Mouse (Mus musculus) myocyte (in vitro differentiated cells): ENCODE data around the gene Fcho1. TPM values are rescaled to one million over a fixed set of nuclear protein-coding genes. Genes with fewer than 3 reads are reported as not detected.
"Not testable (repeated sequence)": the region's sequence is repeated elsewhere in the genome, so short reads cannot be mapped to it uniquely, and the experiment has no call there.

Experiments
- H3K27me3 ChIP-seq: one replicate; pipeline ENCODE4 v1.6.1; 2011; ENCODE audit not compliant: control insufficient read depth, insufficient read depth, insufficient read length
- H3K36me3 ChIP-seq: one replicate; pipeline ENCODE4 v1.6.1; 2011; ENCODE audit not compliant: control insufficient read depth, insufficient read depth
- H3K4me2 ChIP-seq: one replicate; pipeline ENCODE4 v1.6.1; 2011; ENCODE audit warnings: low read depth, control low read depth
- H3K4me3 ChIP-seq: one replicate; pipeline ENCODE4 v1.5.1; 2011; ENCODE audit warnings: mild to moderate bottlenecking, control low read depth, moderate library complexity
- H3K79me2 ChIP-seq: one replicate; pipeline ENCODE4 v1.6.1; 2011; ENCODE audit not compliant: control insufficient read depth, insufficient read depth
- H3ac ChIP-seq: one replicate; pipeline ENCODE4 v1.6.1; 2011; ENCODE audit not compliant: control insufficient read depth, insufficient read length
- CEBPB ChIP-seq: IDR thresholded peaks from 2 replicates; pipeline ENCODE4 v1.6.1; 2011; ENCODE audit warnings: mild to moderate bottlenecking, moderate library complexity; ENCODE audit not compliant: poor library complexity, insufficient read depth, severe bottlenecking
- E2F4 ChIP-seq: IDR thresholded peaks from one replicate; pipeline ENCODE4 v1.6.1; 2011; ENCODE audit warnings: mild to moderate bottlenecking, control low read depth, moderate library complexity; ENCODE audit not compliant: insufficient read depth
- MAX ChIP-seq: IDR thresholded peaks from one replicate; pipeline ENCODE4 v1.6.1; 2011; ENCODE audit warnings: low read depth, mild to moderate bottlenecking, control low read depth
- MYOD1 ChIP-seq, 3 experiments: IDR thresholded peaks; one replicate each; pipeline ENCODE4 v1.6.1; 2011; ENCODE audit warnings: control low read depth in 2 of 3, low read depth in 2 of 3, mild to moderate bottlenecking in 2 of 3, moderate library complexity in 1 of 3; ENCODE audit not compliant: insufficient read length in 2 of 3, control insufficient read depth in 1 of 3
- MYOG ChIP-seq, 3 experiments: IDR thresholded peaks; one replicate each; pipeline ENCODE4 v1.6.1; 2011; ENCODE audit warnings: control low read depth in 2 of 3, low read depth in 2 of 3, mild to moderate bottlenecking in 2 of 3; ENCODE audit not compliant: insufficient read length in 2 of 3, control insufficient read depth in 1 of 3, insufficient read depth in 1 of 3
- POLR2A ChIP-seq: IDR thresholded peaks from one replicate; pipeline ENCODE4 v1.6.1; 2011; ENCODE audit warnings: low read depth, mild to moderate bottlenecking, control low read depth, moderate library complexity; ENCODE audit not compliant: insufficient read length
- POLR2AphosphoS2 ChIP-seq: IDR thresholded peaks from one replicate; pipeline ENCODE4 v1.6.1; 2011; ENCODE audit warnings: low read depth, control low read depth; ENCODE audit not compliant: insufficient read length
- REST ChIP-seq: IDR thresholded peaks from one replicate; pipeline ENCODE4 v1.6.1; 2011; ENCODE audit warnings: mild to moderate bottlenecking, control low read depth, moderate library complexity; ENCODE audit not compliant: insufficient read depth, insufficient read length
- SRF ChIP-seq: IDR thresholded peaks from one replicate; pipeline ENCODE4 v1.6.1; 2011; ENCODE audit warnings: low read depth; ENCODE audit not compliant: control insufficient read depth, insufficient read length
- TCF12 ChIP-seq: IDR thresholded peaks from one replicate; pipeline ENCODE4 v1.6.1; 2011; ENCODE audit warnings: mild to moderate bottlenecking, control low read depth; ENCODE audit not compliant: poor library complexity, insufficient read depth, severe bottlenecking
- TCF3 ChIP-seq: IDR thresholded peaks from one replicate; pipeline ENCODE4 v1.6.1; 2011; ENCODE audit warnings: low read depth, control low read depth; ENCODE audit not compliant: insufficient read length
- USF1 ChIP-seq: IDR thresholded peaks from one replicate; pipeline ENCODE4 v1.6.1; 2011; ENCODE audit warnings: low read depth, mild to moderate bottlenecking, control low read depth, moderate library complexity
- polyA plus RNA-seq: library from polyadenylated mRNA; unstranded; fragments of >200 nt; fragmentation: generic; extraction: Trizol; gene quantifications from one replicate; pipeline ENCODE4 v1.2.1, GENCODE M21; 2012; ENCODE audit warnings: missing spikeins

The Fcho1 gene
- polyA plus RNA-seq, 1 experiment: not detected

DNA sequence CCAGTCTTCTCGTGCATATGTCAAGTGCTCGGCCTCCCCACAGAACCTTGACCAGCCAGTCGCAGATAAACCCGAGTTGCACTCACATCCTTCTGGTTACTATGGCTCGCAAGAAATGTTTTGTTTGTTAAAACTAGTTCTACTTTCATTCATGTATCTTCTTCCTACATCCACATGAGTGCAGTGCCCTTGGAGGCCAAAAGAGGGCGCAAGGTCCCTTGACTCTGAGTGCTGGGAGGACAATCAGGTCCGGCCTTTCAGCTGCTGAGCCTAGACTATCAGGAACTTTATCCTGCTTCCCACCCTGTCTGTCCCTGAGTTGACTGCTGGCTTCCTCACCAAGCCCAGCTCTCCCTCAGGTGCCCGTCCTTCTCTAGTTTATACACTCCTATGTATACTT, 17.6 kb downstream of the Fcho1 start:
- H3K4me2 ChIP-seq: no peak overlapping the region
- TF ChIP-seq MYOD1 (IDR thresholded peaks at IDR 0.05; ENCODE audit: control insufficient read depth in 1 of 3, insufficient read length in 2 of 3, low read depth in 2 of 3) (no peak), MYOG (IDR thresholded peaks at IDR 0.05; ENCODE audit: control insufficient read depth in 1 of 3, insufficient read depth in 1 of 3, insufficient read length in 2 of 3, low read depth in 2 of 3) (no peak), POLR2A (no peak), REST (no peak), MAX (no peak), USF1 (no peak), TCF3 (no peak), E2F4 (no peak), CEBPB (no peak), TCF12 (no peak)
- H3K27me3 ChIP-seq: peaks cover 24% of the 10 kb centered on the region
- no peak overlapping the region for H3ac ChIP-seq
- H3K4me3 ChIP-seq: no peak overlapping the region
- no peaks in the 10 kb centered on the region for H3K79me2 ChIP-seq
- H3K36me3 ChIP-seq: no peaks in the 10 kb centered on the region

DNA sequence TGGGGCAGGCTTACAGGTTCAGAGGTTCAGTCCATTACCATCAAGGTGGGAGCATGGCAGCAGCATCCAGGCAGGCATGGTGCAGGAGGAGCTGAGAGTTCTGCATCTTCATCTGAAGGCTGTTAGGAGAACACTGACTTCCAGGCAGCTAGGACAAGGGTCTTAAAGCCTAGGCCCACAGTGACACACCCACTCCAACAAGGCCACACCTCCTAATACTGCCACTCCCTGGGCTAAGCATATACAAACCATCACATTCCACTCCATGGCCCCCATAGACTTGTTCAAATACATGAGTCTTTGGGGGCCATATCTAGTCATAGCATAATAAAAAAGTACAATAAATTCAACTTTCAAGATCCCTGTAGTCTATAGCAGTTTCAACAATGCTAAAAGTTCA, 22.1 kb downstream of the Fcho1 start:
- not testable (repeated sequence) for H3K27me3 ChIP-seq, H3K4me3 ChIP-seq, H3ac ChIP-seq, H3K4me2 ChIP-seq, H3K79me2 ChIP-seq, H3K36me3 ChIP-seq

DNA sequence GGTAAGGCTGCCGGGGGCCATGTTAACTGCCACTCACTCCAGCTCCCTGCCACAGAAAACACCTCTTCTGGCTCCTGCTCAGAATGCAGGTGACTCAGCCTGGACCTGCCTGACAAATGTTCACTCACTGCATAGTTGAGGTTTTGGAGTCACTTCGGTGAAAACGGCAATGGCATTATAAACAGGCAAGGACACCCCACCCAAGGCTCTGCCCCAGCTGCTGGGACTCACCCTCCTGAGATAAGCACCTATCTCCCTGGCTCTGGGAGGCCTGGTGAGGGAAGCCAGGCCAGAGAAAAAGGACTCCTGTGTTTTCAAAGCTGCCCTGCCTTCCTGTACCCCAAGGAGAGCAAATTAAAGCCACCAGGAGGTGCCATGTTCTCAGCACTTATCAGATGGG, 22.6 kb downstream of the Fcho1 start:
- no peak overlapping the region for H3K4me2 ChIP-seq
- no peak overlapping the region for H3K4me3 ChIP-seq
- peaks cover 6% of the 10 kb centered on the region for H3K27me3 ChIP-seq
- H3K79me2 ChIP-seq: no peaks in the 10 kb centered on the region
- TF ChIP-seq MYOG (IDR thresholded peaks at IDR 0.05; ENCODE audit: control insufficient read depth in 1 of 3, insufficient read depth in 1 of 3, insufficient read length in 2 of 3, low read depth in 2 of 3) (peak in 1 of 3 experiments; percentile 3), E2F4 (no peak), POLR2AphosphoS2 (no peak)
- H3ac ChIP-seq: no peak overlapping the region
- H3K36me3 ChIP-seq: no peaks in the 10 kb centered on the region

DNA sequence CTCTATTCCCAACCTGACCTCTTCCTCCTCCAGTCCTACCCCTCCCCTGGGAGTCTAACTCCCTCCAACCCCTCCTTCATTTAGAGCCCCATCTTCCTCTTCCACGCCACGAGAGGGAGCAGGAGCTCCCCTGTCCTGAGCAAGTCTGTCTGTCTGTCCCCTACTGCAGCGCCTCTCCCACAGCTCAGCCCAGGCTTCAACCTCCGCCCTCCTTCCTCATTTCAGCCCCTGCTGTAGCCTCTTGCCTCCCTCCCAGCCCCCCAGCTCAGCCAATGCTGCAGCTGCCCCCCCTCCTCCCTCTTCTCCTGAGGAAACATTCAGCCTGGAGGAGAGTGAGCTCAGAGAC, 23.5 kb downstream of the Fcho1 start:
- no peak overlapping the region for H3K4me2 ChIP-seq
- H3K27me3 ChIP-seq: peaks cover 6% of the 10 kb centered on the region
- no peak overlapping the region for H3K4me3 ChIP-seq

DNA sequence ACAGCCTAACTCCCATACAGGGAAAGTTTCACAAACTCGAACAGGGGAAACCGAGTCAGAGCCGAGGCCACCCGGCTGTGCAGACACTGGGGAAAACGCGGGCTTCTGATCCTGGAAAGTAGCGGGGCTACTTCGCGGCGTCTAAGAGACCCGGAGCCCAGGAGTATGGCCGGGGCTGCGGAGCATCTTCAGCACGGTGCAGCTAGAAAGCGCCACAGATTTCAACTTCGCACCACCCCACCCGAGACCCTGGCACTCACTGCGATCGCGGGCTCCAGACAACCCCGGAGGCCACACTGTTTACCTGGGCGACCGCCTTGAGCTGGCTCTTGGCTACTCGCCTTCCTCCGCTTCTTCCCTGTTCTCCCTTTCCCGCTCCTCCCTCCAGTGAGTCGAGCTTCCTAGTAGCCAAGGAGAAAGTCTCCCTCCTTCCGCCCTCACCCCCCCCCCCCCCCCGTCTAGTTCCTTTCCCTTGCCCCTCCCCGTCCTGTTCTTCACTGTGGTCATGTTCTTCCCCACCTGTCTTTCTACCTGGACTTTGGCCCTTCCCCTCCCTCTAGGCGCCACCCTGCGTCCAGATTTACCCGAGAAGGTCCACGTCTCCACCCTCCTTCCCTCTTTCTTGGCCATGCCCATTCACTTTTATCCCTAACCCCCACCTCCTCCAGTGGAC, 24.0 kb downstream of the Fcho1 start, which contains the start of gene B3gnt3:
TSS of gene B3gnt3 (minus strand) at position 376 of the 673 bp plus-strand sequence.
- Histone ChIP-seq H3K27me3 (peaks cover 6% of the 10 kb centered on the region), H3K4me3 (no peak within 1 kb of the TSS)

More for the DNA sequence above, 23.5 kb downstream of the Fcho1 start:
- Histone ChIP-seq H3K79me2 (no peaks in the 10 kb centered on the region), H3ac (no peak overlapping the region), H3K36me3 (no peaks in the 10 kb centered on the region)
- TF ChIP-seq E2F4 (no peak), TCF3 (no peak), MAX (no peak), SRF (no peak), REST (no peak), MYOG (IDR thresholded peaks at IDR 0.05; ENCODE audit: control insufficient read depth in 1 of 3, insufficient read depth in 1 of 3, insufficient read length in 2 of 3, low read depth in 2 of 3) (no peak), POLR2AphosphoS2 (no peak), POLR2A (no peak), MYOD1 (IDR thresholded peaks at IDR 0.05; ENCODE audit: control insufficient read depth in 1 of 3, insufficient read length in 2 of 3, low read depth in 2 of 3) (no peak), TCF12 (no peak), CEBPB (no peak), USF1 (no peak)

More for the DNA sequence above, 24.0 kb downstream of the Fcho1 start, which contains the start of gene B3gnt3:
- no peak for TF ChIP-seq TCF12
- no peak for TF ChIP-seq CEBPB
- TF ChIP-seq MAX: no peak
- no peak for TF ChIP-seq E2F4
- TF ChIP-seq MYOD1 (IDR thresholded peaks at IDR 0.05; ENCODE audit: control insufficient read depth in 1 of 3, insufficient read length in 2 of 3, low read depth in 2 of 3): no peak
- no peak for TF ChIP-seq TCF3
- no peak for TF ChIP-seq POLR2AphosphoS2
- no peak for TF ChIP-seq POLR2A
- TF ChIP-seq MYOG (IDR thresholded peaks at IDR 0.05; ENCODE audit: control insufficient read depth in 1 of 3, insufficient read depth in 1 of 3, insufficient read length in 2 of 3, low read depth in 2 of 3): no peak
- no peak for TF ChIP-seq USF1
- no peak for TF ChIP-seq REST
- no peak for TF ChIP-seq SRF
- Histone ChIP-seq H3K4me2 (peak within 1 kb of the TSS; percentile 38), H3K79me2 (no peaks in the 10 kb centered on the region), H3ac (no peak within 1 kb of the TSS), H3K36me3 (no peaks in the 10 kb centered on the region)
